In genomic region chr15:103182166-103182790, GRCm38 (mm10) we compare ENCODE assay signal across 7 mouse cellular contexts. TPM values are rescaled to one million over a fixed set of nuclear protein-coding genes. Genes with fewer than 3 reads are reported as not detected.
A peak's percentile ranks its signal among the peaks of the same experiment; 100 is the strongest.
DNase-seq lines count a peak whose midpoint lies in the region; ATAC-seq lines count a peak whose summit lies in the region.

No protein-coding gene starts in this region.

- ATAC-seq in activated CD4-positive, CD25-positive, alpha-beta regulatory T cell, adult 4 months = peak; percentile 55
- ATAC-seq in hindbrain, embryonic 16.5 days = 0 out of 2 replicates have a peak, but pooled peaks have one; percentile 12
- peak; percentile 27 for ATAC-seq in megakaryocyte-erythroid progenitor cell, adult 5-6 weeks (replicated peaks; ENCODE audit: low FRiP score, low TSS enrichment, poor library complexity, severe bottlenecking)

- no peaks in the 10 kb centered on the region for H3K36me3 ChIP-seq in hindbrain, embryonic 16.5 days (ENCODE audit: control insufficient read depth, insufficient read depth, low read length)

- peaks cover 30% of the 10 kb centered on the region for H3K27me3 ChIP-seq in hindbrain, embryonic 16.5 days (replicated peaks; ENCODE audit: control insufficient read depth, insufficient read depth, low read length)

- H3K9me3 ChIP-seq in hindbrain, embryonic 16.5 days (ENCODE audit: control insufficient read depth, low read length) = no peaks in the 10 kb centered on the region

- no peak overlapping the region for H3K27ac ChIP-seq in hindbrain, embryonic 16.5 days (ENCODE audit: low read depth, low read length)

- H3K4me3 ChIP-seq in hindbrain, embryonic 16.5 days (ENCODE audit: low read length) = peak overlapping the region; percentile 28

- intact Hi-C loops in left cerebral cortex, postnatal 25 days (cut with DNase I) = no loop called here

- H3K9ac ChIP-seq in hindbrain, embryonic 16.5 days (ENCODE audit: low read depth, low read length) = no peak overlapping the region; the same call in 1 of the 2 replicates

- DNase-seq in cerebellum, postnatal 4 days (ENCODE audit: low spot score in 2 of 2) = peak; percentile 69 to 87
- DNase-seq in gastrocnemius, adult 8-10 months (ENCODE audit: low spot score in 2 of 2) = peak; percentile 63 to 79
- peak; percentile 53 to 77 for DNase-seq in left cerebral cortex, postnatal 25 days (ENCODE audit: low spot score in 2 of 2)
- peak; percentile 90 for DNase-seq in right cerebral cortex, postnatal 4 days

- H3K4me1 ChIP-seq in hindbrain, embryonic 16.5 days (ENCODE audit: control insufficient read depth, insufficient read depth, low read depth, low read length) = peaks cover 14% of the 10 kb centered on the region

- H3K4me2 ChIP-seq in hindbrain, embryonic 16.5 days (ENCODE audit: low read length) = peak overlapping the region; percentile 60

- WGBS in hindbrain, embryonic 16.5 days = 2% methylated on average over 39 of the region's 48 CpGs

RNA-seq across cellular contexts. Expression of gene Smug1, which starts 15.4 kb away (rescaled TPM):
- polyA plus RNA-seq in activated CD4-positive, CD25-positive, alpha-beta regulatory T cell, adult 4 months (2017; shearing (Covaris generic)) = 1 to 10 TPM; 4.0 to 5.8 TPM
- 10 to 100 TPM in 3 of 4 experiments, 1 to 10 TPM in 1; 10.0 to 19.3 (median 12.3) TPM for total RNA-seq in gastrocnemius, adult 8-10 months (2022)
- 25.1 and 29.1 TPM in 2 replicates for polyA plus RNA-seq in hindbrain, embryonic 16.5 days (2015; fragmentation: Nextera tagmentation; extraction: Ambion mirVana)
- 10 to 100 TPM; 19.2 to 20.9 TPM for total RNA-seq in left cerebral cortex, postnatal 25 days (2021)
- 3.6 and 5.9 TPM in 2 replicates for total RNA-seq in megakaryocyte-erythroid progenitor cell, adult 5-6 weeks (2014; fragmentation: Nextera tagmentation)
- 2.2 and 4.2 TPM in 2 replicates for total RNA-seq in megakaryocyte-erythroid progenitor cell, adult 5-6 weeks (2017)

RNA-seq across cellular contexts. Expression of gene Cbx5, which starts 57.3 kb away (rescaled TPM):
- polyA plus RNA-seq in activated CD4-positive, CD25-positive, alpha-beta regulatory T cell, adult 4 months (2017; shearing (Covaris generic)) = 10 to 100 TPM; 30.9 to 34.2 TPM
- total RNA-seq in gastrocnemius, adult 8-10 months (2022) = 10 to 100 TPM; 25.0 to 34.2 (median 28.9) TPM
- 120 and 124 TPM in 2 replicates for polyA plus RNA-seq in hindbrain, embryonic 16.5 days (2015; fragmentation: Nextera tagmentation; extraction: Ambion mirVana)
- total RNA-seq in left cerebral cortex, postnatal 25 days (2021) = 100 to 1,000 TPM; 173 to 187 TPM
- 151 and 165 TPM in 2 replicates for total RNA-seq in megakaryocyte-erythroid progenitor cell, adult 5-6 weeks (2014; fragmentation: Nextera tagmentation)
- total RNA-seq in megakaryocyte-erythroid progenitor cell, adult 5-6 weeks (2017) = 183 and 300 TPM in 2 replicates

RNA-seq across cellular contexts. Expression of gene Hnrnpa1, which starts 58.0 kb away (rescaled TPM):
- 100 to 1,000 TPM; 335 to 345 TPM for polyA plus RNA-seq in activated CD4-positive, CD25-positive, alpha-beta regulatory T cell, adult 4 months (2017; shearing (Covaris generic))
- 100 to 1,000 TPM in 1 of 4 experiments, 10 to 100 TPM in 3; 82.7 to 111 (median 89.3) TPM for total RNA-seq in gastrocnemius, adult 8-10 months (2022)
- 483 and 550 TPM in 2 replicates for polyA plus RNA-seq in hindbrain, embryonic 16.5 days (2015; fragmentation: Nextera tagmentation; extraction: Ambion mirVana)
- 100 to 1,000 TPM; 218 to 219 TPM for total RNA-seq in left cerebral cortex, postnatal 25 days (2021)
- total RNA-seq in megakaryocyte-erythroid progenitor cell, adult 5-6 weeks (2014; fragmentation: Nextera tagmentation) = 845 and 937 TPM in 2 replicates
- 2,161 and 2,727 TPM in 2 replicates for total RNA-seq in megakaryocyte-erythroid progenitor cell, adult 5-6 weeks (2017)

Comparison
In these comparisons a context has a peak if more than half of its experiments do, and no peak if none do; other contexts are left out.
1. RNA of gene Cbx5, which starts 57.3 kb away (total RNA-seq): 173 to 187 TPM in left cerebral cortex, postnatal 25 days and 151 to 300 TPM in megakaryocyte-erythroid progenitor cell, adult 5-6 weeks; 25.0 to 34.2 TPM in gastrocnemius, adult 8-10 months; every median in the first group is over 4 times any median in the second.
2. Peak in every context shown above with its lines, with median percentiles within 50 percentile points of each other: ATAC-seq and DNase-seq.